ENCODE assay signal across 8 mouse cellular contexts in the genomic region with DNA sequence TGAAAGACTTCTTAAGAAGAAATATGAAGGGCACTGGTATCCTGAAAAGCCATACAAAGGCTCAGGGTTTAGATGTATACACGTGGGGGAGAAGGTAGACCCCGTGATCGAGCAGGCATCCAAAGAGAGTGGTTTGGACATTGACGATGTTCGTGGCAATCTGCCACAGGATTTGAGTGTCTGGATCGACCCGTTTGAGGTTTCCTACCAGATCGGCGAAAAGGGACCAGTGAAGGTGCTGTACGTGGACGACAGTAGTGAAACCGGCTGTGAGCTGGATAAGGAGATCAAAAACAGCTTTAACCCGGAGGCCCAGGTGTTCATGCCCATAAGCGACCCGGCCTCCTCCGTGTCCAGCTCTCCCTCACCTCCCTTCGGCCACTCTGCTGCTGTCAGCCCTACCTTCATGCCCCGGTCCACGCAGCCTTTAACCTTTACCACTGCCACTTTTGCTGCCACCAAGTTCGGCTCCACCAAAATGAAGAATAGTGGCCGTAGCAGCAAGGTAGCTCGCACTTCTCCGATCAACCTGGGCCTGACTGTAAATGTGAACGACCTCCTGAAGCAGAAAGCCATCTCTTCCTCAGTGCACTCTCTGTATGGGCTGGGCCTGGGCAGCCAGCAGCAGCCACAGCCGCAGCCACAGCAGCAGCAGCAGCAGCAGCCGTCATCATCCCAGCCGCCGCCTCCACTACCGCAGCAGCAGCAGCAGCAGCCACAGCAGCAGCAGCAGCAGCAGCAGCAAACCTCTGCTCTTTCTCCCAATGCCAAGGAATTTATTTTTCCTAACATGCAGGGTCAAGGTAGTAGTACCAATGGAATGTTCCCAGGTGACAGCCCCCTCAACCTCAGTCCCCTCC. TPM values are rescaled to one million over a fixed set of nuclear protein-coding genes. Genes with fewer than 3 reads are reported as not detected.
DNase-seq lines count a peak whose midpoint lies in the region; ATAC-seq and TF ChIP-seq lines count a peak whose summit lies in the region.

No protein-coding gene starts in this region.

- H3K27ac ChIP-seq in layer of hippocampus, adult 2 months, result peak overlapping the region; percentile 99
- H3K27ac ChIP-seq in forebrain, embryonic 16.5 days (ENCODE audit: low read length), result no peak overlapping the region

- H3K4me1 ChIP-seq in forebrain, embryonic 16.5 days (replicated peaks; ENCODE audit: control insufficient read depth, insufficient read depth, low read length), result peaks cover 20% of the 10 kb centered on the region

- H3K4me3 ChIP-seq in layer of hippocampus, adult 2 months, result peak overlapping the region; percentile 86
- peak overlapping the region; percentile 0; the same call in 1 of the 2 replicates for H3K4me3 ChIP-seq in forebrain, embryonic 16.5 days (replicated peaks; ENCODE audit: low read length)

- intact Hi-C loops in left cerebral cortex, postnatal 4 days (cut with DNase I), result loop anchor here (5.0 kb wide), 3 partner anchors 52 to 82 kb away; no protein-coding TSS in a partner anchor

- no peaks in the 10 kb centered on the region for H3K27me3 ChIP-seq in forebrain, embryonic 16.5 days (replicated peaks; ENCODE audit: control insufficient read depth, insufficient read depth, low read length)

- no peak overlapping the region for H3K9ac ChIP-seq in forebrain, embryonic 16.5 days (replicated peaks; ENCODE audit: low read depth, low read length)

- WGBS in forebrain, embryonic 16.5 days, result 83% methylated on average over 29 of the region's 29 CpGs

- no peak for ATAC-seq in forebrain, embryonic 16.5 days

- no peak for TF ChIP-seq CTCF in layer of hippocampus, adult 2 months (conservative IDR thresholded peaks at IDR 0.05)

- H3K4me2 ChIP-seq in forebrain, embryonic 16.5 days (ENCODE audit: low read length), result peak overlapping the region; percentile 63

- H3K36me3 ChIP-seq in forebrain, embryonic 16.5 days (ENCODE audit: control insufficient read depth, insufficient read depth), result peaks cover 6% of the 10 kb centered on the region; the same call in 1 of the 2 replicates

- H3K9me3 ChIP-seq in forebrain, embryonic 16.5 days (ENCODE audit: control insufficient read depth, low read length), result no peaks in the 10 kb centered on the region

- no peak for DNase-seq in layer of hippocampus, adult 2 months (ENCODE audit: low spot score in 2 of 2)
- DNase-seq in layer of hippocampus, adult 9-10 months (ENCODE audit: low spot score), result no peak
- DNase-seq in adrenal gland, adult 8-10 months, result peak; percentile 40
- DNase-seq in kidney, postnatal 25 days, result peak; percentile 35 to 58
- DNase-seq in left cerebral cortex, postnatal 4 days, result no peak
- DNase-seq in gastrocnemius, postnatal 10 days, result no peak
- DNase-seq in right cerebral cortex, postnatal 14 days, result no peak

RNA-seq across cellular contexts. Expression of gene Tob1, which starts 2.7 kb away (rescaled TPM):
- 10 to 100 TPM; 36.6 to 39.2 TPM for total RNA-seq in layer of hippocampus, adult 2 months (2021)
- total RNA-seq in adrenal gland, adult 8-10 months (2022), result 100 to 1,000 TPM; 162 to 301 (median 191) TPM
- polyA plus RNA-seq in forebrain, embryonic 16.5 days (2015; fragmentation: Nextera tagmentation; extraction: Ambion mirVana), result 35.1 and 46.0 TPM in 2 replicates
- total RNA-seq in left cerebral cortex, postnatal 4 days (2021), result 10 to 100 TPM; 27.3 to 28.3 TPM
- total RNA-seq in gastrocnemius, postnatal 10 days (2021), result 100 to 1,000 TPM in 1 of 2 experiments, 10 to 100 TPM in 1; 85.6 to 102 TPM

RNA-seq across cellular contexts. Expression of gene Wfikkn2, which starts 31.8 kb away (rescaled TPM):
- total RNA-seq in layer of hippocampus, adult 2 months (2021), result under 1 TPM; 0.49 to 0.72 TPM
- total RNA-seq in adrenal gland, adult 8-10 months (2022), result 1 to 10 TPM in 2 of 4 experiments, under 1 TPM in 2; 0.26 to 2.2 (median 0.97) TPM
- 3.5 and 5.3 TPM in 2 replicates for polyA plus RNA-seq in forebrain, embryonic 16.5 days (2015; fragmentation: Nextera tagmentation; extraction: Ambion mirVana)
- 1 to 10 TPM; 1.0 to 1.8 TPM for total RNA-seq in left cerebral cortex, postnatal 4 days (2021)
- 1 to 10 TPM; 1.9 to 2.6 TPM for total RNA-seq in gastrocnemius, postnatal 10 days (2021)

Comparison
In these comparisons a context has a peak if more than half of its experiments do, and no peak if none do; other contexts are left out.
1. DNase-seq: peak in adrenal gland, adult 8-10 months (single experiment) and kidney, postnatal 25 days (2 of 2); none in layer of hippocampus, adult 2 months (0 of 2), layer of hippocampus, adult 9-10 months (single experiment), left cerebral cortex, postnatal 4 days (single experiment), gastrocnemius, postnatal 10 days (single experiment) and right cerebral cortex, postnatal 14 days (single experiment).